Mouse (Mus musculus) myocyte (in vitro differentiated cells): ENCODE data around the gene Papss2. TPM values are rescaled to one million over a fixed set of nuclear protein-coding genes. Genes with fewer than 3 reads are reported as not detected.

Source experiments
- H3K27me3 ChIP-seq: one replicate; pipeline ENCODE4 v1.6.1; 2011; ENCODE audit not compliant: control insufficient read depth, insufficient read depth, insufficient read length
- H3K36me3 ChIP-seq: one replicate; pipeline ENCODE4 v1.6.1; 2011; ENCODE audit not compliant: control insufficient read depth, insufficient read depth
- H3K4me2 ChIP-seq: one replicate; pipeline ENCODE4 v1.6.1; 2011; ENCODE audit warnings: low read depth, control low read depth
- H3K4me3 ChIP-seq: one replicate; pipeline ENCODE4 v1.5.1; 2011; ENCODE audit warnings: mild to moderate bottlenecking, control low read depth, moderate library complexity
- H3K79me2 ChIP-seq: one replicate; pipeline ENCODE4 v1.6.1; 2011; ENCODE audit not compliant: control insufficient read depth, insufficient read depth
- H3ac ChIP-seq: one replicate; pipeline ENCODE4 v1.6.1; 2011; ENCODE audit not compliant: control insufficient read depth, insufficient read length
- CEBPB ChIP-seq: IDR thresholded peaks from 2 replicates; pipeline ENCODE4 v1.6.1; 2011; ENCODE audit warnings: mild to moderate bottlenecking, moderate library complexity; ENCODE audit not compliant: poor library complexity, insufficient read depth, severe bottlenecking
- E2F4 ChIP-seq: IDR thresholded peaks from one replicate; pipeline ENCODE4 v1.6.1; 2011; ENCODE audit warnings: mild to moderate bottlenecking, control low read depth, moderate library complexity; ENCODE audit not compliant: insufficient read depth
- MAX ChIP-seq: IDR thresholded peaks from one replicate; pipeline ENCODE4 v1.6.1; 2011; ENCODE audit warnings: low read depth, mild to moderate bottlenecking, control low read depth
- MYOD1 ChIP-seq, 3 experiments: IDR thresholded peaks; one replicate each; pipeline ENCODE4 v1.6.1; 2011; ENCODE audit warnings: control low read depth in 2 of 3, low read depth in 2 of 3, mild to moderate bottlenecking in 2 of 3, moderate library complexity in 1 of 3; ENCODE audit not compliant: insufficient read length in 2 of 3, control insufficient read depth in 1 of 3
- MYOG ChIP-seq, 3 experiments: IDR thresholded peaks; one replicate each; pipeline ENCODE4 v1.6.1; 2011; ENCODE audit warnings: control low read depth in 2 of 3, low read depth in 2 of 3, mild to moderate bottlenecking in 2 of 3; ENCODE audit not compliant: insufficient read length in 2 of 3, control insufficient read depth in 1 of 3, insufficient read depth in 1 of 3
- POLR2A ChIP-seq: IDR thresholded peaks from one replicate; pipeline ENCODE4 v1.6.1; 2011; ENCODE audit warnings: low read depth, mild to moderate bottlenecking, control low read depth, moderate library complexity; ENCODE audit not compliant: insufficient read length
- POLR2AphosphoS2 ChIP-seq: IDR thresholded peaks from one replicate; pipeline ENCODE4 v1.6.1; 2011; ENCODE audit warnings: low read depth, control low read depth; ENCODE audit not compliant: insufficient read length
- REST ChIP-seq: IDR thresholded peaks from one replicate; pipeline ENCODE4 v1.6.1; 2011; ENCODE audit warnings: mild to moderate bottlenecking, control low read depth, moderate library complexity; ENCODE audit not compliant: insufficient read depth, insufficient read length
- SRF ChIP-seq: IDR thresholded peaks from one replicate; pipeline ENCODE4 v1.6.1; 2011; ENCODE audit warnings: low read depth; ENCODE audit not compliant: control insufficient read depth, insufficient read length
- TCF12 ChIP-seq: IDR thresholded peaks from one replicate; pipeline ENCODE4 v1.6.1; 2011; ENCODE audit warnings: mild to moderate bottlenecking, control low read depth; ENCODE audit not compliant: poor library complexity, insufficient read depth, severe bottlenecking
- TCF3 ChIP-seq: IDR thresholded peaks from one replicate; pipeline ENCODE4 v1.6.1; 2011; ENCODE audit warnings: low read depth, control low read depth; ENCODE audit not compliant: insufficient read length
- USF1 ChIP-seq: IDR thresholded peaks from one replicate; pipeline ENCODE4 v1.6.1; 2011; ENCODE audit warnings: low read depth, mild to moderate bottlenecking, control low read depth, moderate library complexity
- polyA plus RNA-seq: library from polyadenylated mRNA; unstranded; fragments of >200 nt; fragmentation: generic; extraction: Trizol; gene quantifications from one replicate; pipeline ENCODE4 v1.2.1, GENCODE M21; 2012; ENCODE audit warnings: missing spikeins

The Papss2 gene
- polyA plus RNA-seq, 1 experiment = 0.47 TPM

DNA sequence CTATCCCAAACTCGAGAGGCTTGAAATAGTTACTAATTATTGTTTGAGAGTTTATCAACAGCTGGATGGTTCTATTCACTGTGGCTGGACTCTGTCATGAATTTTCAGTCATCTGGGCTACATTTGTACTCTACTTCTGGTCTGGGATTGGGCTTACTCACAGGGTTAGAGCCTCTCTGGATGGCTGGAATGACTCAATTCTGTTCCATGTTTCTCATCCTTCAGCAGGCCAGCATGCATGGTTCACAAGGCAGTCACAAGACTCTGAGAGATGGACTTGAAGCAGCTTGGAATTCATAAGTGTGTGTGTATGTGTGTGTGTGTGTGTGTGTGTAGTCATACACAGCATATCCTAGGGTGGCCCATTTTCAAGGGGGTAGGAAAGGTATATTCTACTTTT is 43.5 kb upstream of the Papss2 start:
- H3K4me2 ChIP-seq = no peak overlapping the region
- H3K27me3 ChIP-seq = no peaks in the 10 kb centered on the region
- TF ChIP-seq E2F4 (no peak), CEBPB (no peak), USF1 (no peak), MAX (no peak), MYOG (IDR thresholded peaks at IDR 0.05; ENCODE audit: control insufficient read depth in 1 of 3, insufficient read depth in 1 of 3, insufficient read length in 2 of 3, low read depth in 2 of 3) (no peak), TCF3 (no peak), MYOD1 (IDR thresholded peaks at IDR 0.05; ENCODE audit: control insufficient read depth in 1 of 3, insufficient read length in 2 of 3, low read depth in 2 of 3) (no peak), POLR2AphosphoS2 (no peak)
- H3K4me3 ChIP-seq = no peak overlapping the region
- H3ac ChIP-seq = no peak overlapping the region
- H3K79me2 ChIP-seq = no peaks in the 10 kb centered on the region
- H3K36me3 ChIP-seq = no peaks in the 10 kb centered on the region

DNA sequence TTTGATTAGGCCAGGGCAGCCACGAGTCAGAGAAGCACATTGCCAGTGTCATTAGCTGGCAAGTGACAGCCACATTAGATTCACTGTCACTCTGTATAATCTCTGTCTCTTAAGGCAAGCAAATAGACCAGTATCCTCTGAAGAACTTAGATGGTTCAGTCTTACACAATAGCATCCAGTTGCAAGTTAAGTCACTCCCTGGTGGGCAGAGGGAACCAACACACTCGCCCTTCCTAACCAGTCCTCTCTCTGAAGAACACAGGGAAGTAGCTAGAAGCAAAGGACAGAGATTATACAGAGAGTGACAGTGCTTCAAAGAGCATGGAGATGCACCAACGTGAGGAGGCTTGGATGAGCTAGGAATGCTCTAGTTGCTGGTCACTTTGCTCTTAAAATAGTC is 42.3 kb upstream of the Papss2 start:
- no peak for TF ChIP-seq MYOD1 (IDR thresholded peaks at IDR 0.05; ENCODE audit: control insufficient read depth in 1 of 3, insufficient read length in 2 of 3, low read depth in 2 of 3)
- no peak for TF ChIP-seq TCF12
- Histone ChIP-seq H3K79me2 (no peaks in the 10 kb centered on the region), H3K4me3 (no peak overlapping the region), H3ac (no peak overlapping the region), H3K36me3 (no peaks in the 10 kb centered on the region), H3K27me3 (no peaks in the 10 kb centered on the region), H3K4me2 (no peak overlapping the region)

GRCm38 (mm10) chr19:32555257-32555656 is 40.3 kb upstream of the Papss2 start:
- H3K4me3 ChIP-seq = no peak overlapping the region
- no peak overlapping the region for H3ac ChIP-seq
- no peak for TF ChIP-seq CEBPB
- no peaks in the 10 kb centered on the region for H3K27me3 ChIP-seq
- no peak overlapping the region for H3K4me2 ChIP-seq
- no peaks in the 10 kb centered on the region for H3K79me2 ChIP-seq
- H3K36me3 ChIP-seq = no peaks in the 10 kb centered on the region

DNA sequence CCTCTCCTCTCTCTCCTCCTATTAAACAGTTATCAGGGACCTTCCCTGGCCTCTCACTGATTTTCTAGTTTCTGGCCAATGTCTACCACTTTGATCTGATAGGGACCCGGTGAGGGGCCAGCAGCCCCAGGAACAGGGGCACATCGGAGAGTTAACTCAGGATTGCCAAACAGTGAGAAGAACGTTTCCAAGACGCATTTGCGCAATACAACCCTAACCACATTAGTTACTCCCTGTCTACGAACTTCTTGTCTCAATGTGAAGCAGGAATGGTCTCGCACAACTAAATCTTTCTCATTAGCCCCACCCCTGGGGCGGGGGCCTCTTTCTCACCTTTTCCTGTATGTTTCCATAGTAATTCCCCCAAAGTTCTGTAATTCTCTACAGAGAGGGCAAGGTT is 28.6 kb upstream of the Papss2 start:
- H3K4me2 ChIP-seq = no peak overlapping the region
- no peak overlapping the region for H3K4me3 ChIP-seq
- H3K27me3 ChIP-seq = no peaks in the 10 kb centered on the region
- H3ac ChIP-seq = no peak overlapping the region
- no peaks in the 10 kb centered on the region for H3K36me3 ChIP-seq
- TF ChIP-seq TCF12 (no peak), USF1 (no peak), MYOG (IDR thresholded peaks at IDR 0.05; ENCODE audit: control insufficient read depth in 1 of 3, insufficient read depth in 1 of 3, insufficient read length in 2 of 3, low read depth in 2 of 3) (no peak), TCF3 (no peak), E2F4 (no peak), MYOD1 (IDR thresholded peaks at IDR 0.05; ENCODE audit: control insufficient read depth in 1 of 3, insufficient read length in 2 of 3, low read depth in 2 of 3) (no peak), REST (no peak), SRF (no peak), POLR2A (no peak)
- no peaks in the 10 kb centered on the region for H3K79me2 ChIP-seq

DNA sequence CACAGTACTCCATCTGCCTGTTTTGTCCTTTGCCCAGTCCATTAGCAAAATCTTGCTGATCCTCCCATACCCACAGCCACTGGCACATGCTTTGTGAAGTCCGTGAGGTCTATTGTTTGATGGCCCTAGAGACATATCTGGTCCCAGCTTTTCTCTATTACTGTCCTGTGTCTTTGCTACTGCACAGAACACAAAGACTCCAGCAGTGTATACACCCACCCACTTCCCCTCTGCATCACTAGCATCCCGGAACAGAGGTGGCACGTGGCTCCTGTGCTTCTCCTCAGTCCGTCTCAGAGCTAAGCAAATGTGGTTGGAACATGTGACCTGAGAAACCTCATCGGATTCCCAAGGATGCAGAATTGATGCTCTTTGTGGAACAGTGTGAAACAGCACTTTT is 28.1 kb upstream of the Papss2 start:
- H3K4me3 ChIP-seq = no peak overlapping the region
- H3K4me2 ChIP-seq = no peak overlapping the region
- H3K79me2 ChIP-seq = no peaks in the 10 kb centered on the region
- H3K36me3 ChIP-seq = no peaks in the 10 kb centered on the region
- TF ChIP-seq TCF12 (no peak), TCF3 (no peak), SRF (no peak), CEBPB (no peak), REST (no peak), MAX (no peak), MYOD1 (IDR thresholded peaks at IDR 0.05; ENCODE audit: control insufficient read depth in 1 of 3, insufficient read length in 2 of 3, low read depth in 2 of 3) (no peak), E2F4 (no peak), POLR2A (no peak), MYOG (IDR thresholded peaks at IDR 0.05; ENCODE audit: control insufficient read depth in 1 of 3, insufficient read depth in 1 of 3, insufficient read length in 2 of 3, low read depth in 2 of 3) (no peak), USF1 (no peak), POLR2AphosphoS2 (no peak)
- no peaks in the 10 kb centered on the region for H3K27me3 ChIP-seq
- no peak overlapping the region for H3ac ChIP-seq

DNA sequence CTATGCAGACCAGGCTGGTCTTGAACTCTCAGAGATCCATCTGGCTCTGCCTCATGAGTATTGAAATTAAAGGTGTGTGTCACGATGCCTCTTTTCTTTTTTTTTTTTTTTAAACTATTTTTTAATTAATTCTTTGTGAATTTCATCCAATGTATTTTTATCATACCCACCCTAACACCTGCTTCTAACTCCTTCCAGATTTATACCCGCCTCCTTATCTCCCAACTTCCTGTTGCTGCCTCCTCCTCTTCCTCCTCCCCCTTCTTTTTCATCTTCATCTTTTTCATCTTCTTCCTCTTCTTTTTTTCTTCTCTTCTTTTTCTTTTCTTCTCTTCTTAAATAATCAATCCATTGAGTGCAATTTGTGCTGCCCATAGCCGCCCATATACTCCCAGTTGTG is 27.1 kb upstream of the Papss2 start:
- H3K79me2 ChIP-seq = no peaks in the 10 kb centered on the region
- H3ac ChIP-seq = no peak overlapping the region
- no peak for TF ChIP-seq MYOD1 (IDR thresholded peaks at IDR 0.05; ENCODE audit: control insufficient read depth in 1 of 3, insufficient read length in 2 of 3, low read depth in 2 of 3)
- no peak for TF ChIP-seq MAX
- TF ChIP-seq POLR2A = no peak
- no peak for TF ChIP-seq REST
- no peak for TF ChIP-seq CEBPB
- no peak for TF ChIP-seq POLR2AphosphoS2
- no peak for TF ChIP-seq E2F4
- no peak for TF ChIP-seq TCF12
- no peak for TF ChIP-seq TCF3
- TF ChIP-seq SRF = no peak
- no peak for TF ChIP-seq USF1
- no peak for TF ChIP-seq MYOG (IDR thresholded peaks at IDR 0.05; ENCODE audit: control insufficient read depth in 1 of 3, insufficient read depth in 1 of 3, insufficient read length in 2 of 3, low read depth in 2 of 3)
- no peaks in the 10 kb centered on the region for H3K27me3 ChIP-seq
- no peaks in the 10 kb centered on the region for H3K36me3 ChIP-seq
- H3K4me2 ChIP-seq = no peak overlapping the region
- no peak overlapping the region for H3K4me3 ChIP-seq
